Mouse (Mus musculus) lung, adult 2 months (tissue): ENCODE measurements at regions not wholly inside any gene's neighbourhood (a gene's known extent, or its start where the extent isn't known, plus 50 kb on each side); places are given as distances from the start of the nearest gene placed in this dataset.

ENCODE experiments used
- CTCF ChIP-seq: fragments of 200-500 bp; IDR thresholded peaks from 2 replicates; pipeline ENCODE4 v1.5.1; 2011; ENCODE audit warnings: mild to moderate bottlenecking, low read length, control low read depth; ENCODE audit not compliant: insufficient read depth
- POLR2A ChIP-seq: fragments of 200-500 bp; IDR thresholded peaks from 2 replicates; pipeline ENCODE4 v1.6.1; 2011; ENCODE audit warnings: low read depth, mild to moderate bottlenecking, control low read depth, low read length, borderline replicate concordance; ENCODE audit errors: extremely low read depth

DNA sequence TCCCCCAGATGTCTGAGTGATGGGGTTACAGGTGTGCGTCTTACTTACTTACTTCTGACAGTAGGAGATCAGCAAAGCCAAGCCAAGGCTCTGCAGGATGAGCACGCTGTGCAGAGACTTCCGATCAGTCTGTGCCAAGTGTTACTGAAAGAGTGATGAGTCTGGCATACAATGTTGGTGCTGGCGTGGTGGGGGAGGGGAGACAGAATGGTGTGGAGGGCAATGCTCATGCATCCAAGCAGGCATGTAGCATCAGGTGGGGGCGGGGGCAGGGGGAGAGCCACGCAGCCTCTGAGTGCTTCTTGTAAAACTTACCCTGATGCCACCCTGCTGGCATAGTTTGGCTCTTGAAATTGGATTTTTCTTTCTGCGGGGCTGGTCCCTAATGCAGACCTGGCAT is 315.8 kb downstream of the Adra2a start:
- TF ChIP-seq CTCF (no peak), POLR2A (no peak)
